Mouse (Mus musculus) neural tube, embryonic 11.5 days (tissue): ENCODE measurements at regions not wholly inside any gene's neighbourhood (a gene's known extent, or its start where the extent isn't known, plus 50 kb on each side); places are given as distances from the start of the nearest gene placed in this dataset.
A peak's percentile ranks its signal among the peaks of the same experiment; 100 is the strongest.
"Not testable (repeated sequence)": the region's sequence is repeated elsewhere in the genome, so short reads cannot be mapped to it uniquely, and the experiment has no call there.

Experiments used
- ATAC-seq: fragments of 200-750 bp; cut with Nextera tagmentation; 2 replicates; pipeline ENCODE4 v1.8.0; 2017; ENCODE audit warnings: moderate number of reproducible peaks, mild to moderate bottlenecking, moderate TSS enrichment, moderate library complexity; ENCODE audit not compliant: insufficient read depth, low FRiP score, low TSS enrichment
- DNase-seq: peaks from one replicate; pipeline ENCODE4 v3.0.0-alpha.2; 2015; ENCODE audit warnings: low spot score
- H3K27ac ChIP-seq: fragments of 300-500 bp; sonication (generic); 2 replicates; pipeline ENCODE4 v1.5.1; 2014; ENCODE audit warnings: low read depth, mild to moderate bottlenecking, low read length
- H3K27me3 ChIP-seq: fragments of 300-500 bp; sonication (generic); 2 replicates; pipeline ENCODE4 v1.6.1; 2014; ENCODE audit warnings: mild to moderate bottlenecking, low read length, mixed read lengths; ENCODE audit not compliant: control insufficient read depth, insufficient read depth
- H3K36me3 ChIP-seq: fragments of 300-500 bp; sonication (generic); 2 replicates; pipeline ENCODE4 v1.6.1; 2014; ENCODE audit warnings: mild to moderate bottlenecking, low read length, moderate library complexity, mixed read lengths; ENCODE audit not compliant: control insufficient read depth, insufficient read depth
- H3K4me1 ChIP-seq: fragments of 300-500 bp; sonication (generic); 2 replicates; pipeline ENCODE4 v1.6.1; 2014; ENCODE audit warnings: low read length, mixed read lengths; ENCODE audit not compliant: control insufficient read depth, insufficient read depth
- H3K4me2 ChIP-seq: fragments of 300-500 bp; sonication (generic); 2 replicates; pipeline ENCODE4 v1.6.1; 2014; ENCODE audit warnings: low read depth, mild to moderate bottlenecking, moderate library complexity
- H3K4me3 ChIP-seq: fragments of 300-500 bp; sonication (generic); 2 replicates; pipeline ENCODE4 v1.5.1; 2014; ENCODE audit warnings: low read depth, low read length
- H3K9ac ChIP-seq: fragments of 300-500 bp; sonication (generic); 2 replicates; pipeline ENCODE4 v1.6.1; 2014; ENCODE audit warnings: mild to moderate bottlenecking, low read length
- H3K9me3 ChIP-seq: fragments of 300-500 bp; sonication (generic); 2 replicates; pipeline ENCODE4 v1.6.1; 2016; ENCODE audit warnings: low read length; ENCODE audit not compliant: control insufficient read depth
- WGBS: fragments of 180-500 bp; shearing (Covaris S2); extraction: QIAGEN DNeasy Blood & Tissue Kit; methylation state at CpG from one replicate; pipeline ENCODE4 v1.1.7; 2014; 5-methylcytosine and 5-hydroxymethylcytosine counted together

- 24% methylated on average over 4 of the region's 4 CpGs for WGBS
- Histone ChIP-seq H3K9ac (no peak overlapping the region), H3K27ac (no peak overlapping the region), H3K4me3 (no peak overlapping the region), H3K4me2 (no peak overlapping the region), H3K27me3 (no peaks in the 10 kb centered on the region), H3K9me3 (no peaks in the 10 kb centered on the region), H3K4me1 (no peaks in the 10 kb centered on the region), H3K36me3 (no peaks in the 10 kb centered on the region)
- ATAC-seq (peak; percentile 83; the same call in 1 of the 2 replicates), DNase-seq (peak; percentile 51)
Measured at GRCm38 (mm10) chr17:69563165-69563564, 124.0 kb downstream of the Akain1 start.

- H3K4me1 ChIP-seq, H3K27ac ChIP-seq, H3K4me2 ChIP-seq, ATAC-seq, H3K9ac ChIP-seq, DNase-seq, H3K27me3 ChIP-seq, H3K9me3 ChIP-seq, H3K36me3 ChIP-seq, H3K4me3 ChIP-seq: not testable (repeated sequence)
- WGBS, result 62% methylated on average over 8 of the region's 8 CpGs
Measured at GRCm38 (mm10) chr17:69571070-69571669, 132.0 kb downstream of the Akain1 start.

GRCm38 (mm10) chr17:69590553-69590952 is 151.4 kb downstream of the Akain1 start:
- H3K4me3 ChIP-seq, result no peak overlapping the region
- 89% methylated on average over 4 of the region's 4 CpGs for WGBS
- no peak for ATAC-seq
- no peak overlapping the region for H3K27ac ChIP-seq
- no peaks in the 10 kb centered on the region for H3K36me3 ChIP-seq
- DNase-seq, result no peak
- no peak overlapping the region for H3K9ac ChIP-seq
- H3K9me3 ChIP-seq, result no peaks in the 10 kb centered on the region
- H3K4me2 ChIP-seq, result no peak overlapping the region
- no peaks in the 10 kb centered on the region for H3K4me1 ChIP-seq
- H3K27me3 ChIP-seq, result no peaks in the 10 kb centered on the region

GRCm38 (mm10) chr17:69597773-69598295 is 158.7 kb downstream of the Akain1 start:
- H3K27ac ChIP-seq, result no peak overlapping the region
- no peak overlapping the region for H3K4me3 ChIP-seq
- ATAC-seq (peak; percentile 23; the same call in 1 of the 2 replicates), DNase-seq (no peak)
- H3K9me3 ChIP-seq, result no peaks in the 10 kb centered on the region
- H3K27me3 ChIP-seq, result no peaks in the 10 kb centered on the region
- H3K9ac ChIP-seq, result no peak overlapping the region
- WGBS, result 84% methylated on average over 3 of the region's 3 CpGs
- no peaks in the 10 kb centered on the region for H3K4me1 ChIP-seq
- no peak overlapping the region for H3K4me2 ChIP-seq
- H3K36me3 ChIP-seq, result no peaks in the 10 kb centered on the region

- H3K4me3 ChIP-seq, result no peak overlapping the region
- H3K27me3 ChIP-seq, result no peaks in the 10 kb centered on the region
- no peak overlapping the region for H3K27ac ChIP-seq
- H3K9ac ChIP-seq, result no peak overlapping the region
- ATAC-seq (no peak), DNase-seq (no peak)
- H3K4me1 ChIP-seq, result no peaks in the 10 kb centered on the region
- H3K4me2 ChIP-seq, result no peak overlapping the region
- H3K9me3 ChIP-seq, result no peaks in the 10 kb centered on the region
- no peaks in the 10 kb centered on the region for H3K36me3 ChIP-seq
- WGBS, result 96% methylated on average over 5 of the region's 5 CpGs
Measured at GRCm38 (mm10) chr17:69598461-69598860, 159.3 kb downstream of the Akain1 start.

GRCm38 (mm10) chr17:69603596-69603995 is 164.5 kb downstream of the Akain1 start:
- H3K9me3 ChIP-seq, result no peaks in the 10 kb centered on the region
- no peak overlapping the region for H3K4me3 ChIP-seq
- H3K9ac ChIP-seq, result no peak overlapping the region
- no peak overlapping the region for H3K4me2 ChIP-seq
- ATAC-seq, result no peak
- no peaks in the 10 kb centered on the region for H3K36me3 ChIP-seq
- H3K27me3 ChIP-seq, result no peaks in the 10 kb centered on the region
- H3K4me1 ChIP-seq, result no peaks in the 10 kb centered on the region
- no peak for DNase-seq
- H3K27ac ChIP-seq, result no peak overlapping the region

- H3K9me3 ChIP-seq, result no peaks in the 10 kb centered on the region
- no peaks in the 10 kb centered on the region for H3K27me3 ChIP-seq
- H3K4me2 ChIP-seq, result no peak overlapping the region
- WGBS, result 66% methylated on average over 6 of the region's 6 CpGs
- no peak overlapping the region for H3K27ac ChIP-seq
- no peak overlapping the region for H3K4me3 ChIP-seq
- H3K4me1 ChIP-seq, result no peaks in the 10 kb centered on the region
- peak; percentile 16 for DNase-seq
- no peak overlapping the region for H3K9ac ChIP-seq
- H3K36me3 ChIP-seq, result no peaks in the 10 kb centered on the region
- ATAC-seq, result no peak
Measured at GRCm38 (mm10) chr17:69604698-69605097, 165.6 kb downstream of the Akain1 start.

GRCm38 (mm10) chr17:69605458-69605857 is 166.3 kb downstream of the Akain1 start:
- Histone ChIP-seq H3K27me3 (no peaks in the 10 kb centered on the region), H3K9ac (no peak overlapping the region), H3K27ac (no peak overlapping the region), H3K4me1 (no peaks in the 10 kb centered on the region), H3K9me3 (no peaks in the 10 kb centered on the region), H3K36me3 (no peaks in the 10 kb centered on the region), H3K4me2 (no peak overlapping the region), H3K4me3 (no peak overlapping the region)
- DNase-seq (no peak), ATAC-seq (no peak)
- 90% methylated on average over 9 of the region's 9 CpGs for WGBS

GRCm38 (mm10) chr17:69631411-69631810 is 192.3 kb downstream of the Akain1 start:
- no peak; the same call in 1 of the 2 replicates for ATAC-seq
- WGBS, result 79% methylated on average over 3 of the region's 3 CpGs
- DNase-seq, result no peak

More at GRCm38 (mm10) chr17:69631411-69631810, 192.3 kb downstream of the Akain1 start:
- Histone ChIP-seq H3K4me3 (no peak overlapping the region), H3K4me2 (no peak overlapping the region), H3K4me1 (no peaks in the 10 kb centered on the region), H3K27me3 (no peaks in the 10 kb centered on the region), H3K9me3 (no peaks in the 10 kb centered on the region), H3K36me3 (no peaks in the 10 kb centered on the region), H3K9ac (no peak overlapping the region), H3K27ac (no peak overlapping the region)
